Mouse (Mus musculus): ENCODE data around the gene Olfr58. TPM values are rescaled to one million over a fixed set of nuclear protein-coding genes. Genes with fewer than 3 reads are reported as not detected.
"Not testable (repeated sequence)": the region's sequence is repeated elsewhere in the genome, so short reads cannot be mapped to it uniquely, and the experiment has no call there.

The Olfr58 gene
- total RNA-seq (2014; rRNA removed) (not detected in 2 replicates), polyA plus RNA-seq (2015; fragmentation: Nextera tagmentation; extraction: Ambion mirVana) (not detected in 2 replicates)

DNA sequence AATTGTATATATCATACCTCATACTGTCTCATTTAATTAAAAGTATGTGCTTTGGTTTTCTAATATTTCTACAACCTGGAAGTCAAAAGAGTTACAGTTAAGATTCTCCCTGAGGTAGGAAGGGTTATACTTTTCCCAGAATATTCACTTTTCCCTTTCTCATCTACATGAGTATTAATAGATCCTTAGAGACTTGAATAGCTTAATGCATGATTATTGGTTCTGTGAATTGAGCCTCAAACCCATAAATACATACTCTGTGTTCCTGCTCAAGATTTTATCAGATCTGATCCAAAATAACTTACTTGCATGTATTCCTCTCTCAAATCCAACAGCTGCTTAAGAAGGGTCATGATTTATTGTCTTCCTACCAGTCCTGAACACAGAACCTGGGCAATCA, at the start of gene Olfr58:
Gene Olfr58 (plus strand): TSS at position 301 of the 400 bp plus-strand sequence.
- H3K27me3 ChIP-seq (ENCODE audit: insufficient read depth, low read length), result no peaks in the 10 kb centered on the region
- ATAC-seq (no peak), DNase-seq (no peak)
- H3K36me3 ChIP-seq (ENCODE audit: insufficient read depth), result no peaks in the 10 kb centered on the region
- H3K4me1 ChIP-seq (ENCODE audit: insufficient read depth), result no peaks in the 10 kb centered on the region
- no peak for TF ChIP-seq CTCF (IDR thresholded peaks at IDR 0.05; ENCODE audit: low read depth)
- H3K4me3 ChIP-seq (ENCODE audit: low read depth, low read length), result no peak within 1 kb of the TSS
- no peaks in the 10 kb centered on the region for H3K9me3 ChIP-seq (ENCODE audit: low read length)
- no peak within 1 kb of the TSS for H3K4me2 ChIP-seq (ENCODE audit: low read depth)
- no peak within 1 kb of the TSS for H3K9ac ChIP-seq
- H3K27ac ChIP-seq (ENCODE audit: low read depth, low read length), result no peak within 1 kb of the TSS

DNA sequence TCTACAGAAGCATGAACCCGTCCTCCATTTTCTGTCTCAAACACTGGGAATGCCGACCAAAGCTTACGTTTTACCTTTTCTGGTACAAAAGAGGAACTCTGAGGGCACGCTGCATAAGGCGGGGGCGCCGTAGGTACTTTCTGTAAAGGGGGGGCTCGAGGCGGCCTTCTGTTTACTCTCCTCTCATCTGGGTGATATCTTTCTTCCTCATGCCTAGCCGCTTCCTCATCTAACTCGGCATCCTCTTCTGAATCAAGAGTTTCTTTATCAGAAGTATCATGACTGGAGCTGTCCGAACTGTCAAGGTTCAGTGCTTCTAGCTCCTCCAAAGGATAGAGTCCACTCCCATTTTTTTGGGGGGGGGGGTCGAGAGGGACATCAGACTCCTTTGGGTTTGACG, 10.9 kb upstream of the Olfr58 start:
- Histone ChIP-seq H3K4me2 (ENCODE audit: low read depth) (no peak overlapping the region), H3K9ac (no peak overlapping the region), H3K27ac (ENCODE audit: low read depth, low read length) (no peak overlapping the region), H3K9me3 (ENCODE audit: low read length) (0 out of 2 replicates have a peak, but pooled peaks cover 7% of the 10 kb centered on the region), H3K27me3 (ENCODE audit: insufficient read depth, low read length) (no peaks in the 10 kb centered on the region), H3K4me3 (ENCODE audit: low read depth, low read length) (no peak overlapping the region), H3K4me1 (ENCODE audit: insufficient read depth) (no peaks in the 10 kb centered on the region), H3K36me3 (ENCODE audit: insufficient read depth) (no peaks in the 10 kb centered on the region)
- TF ChIP-seq CTCF (IDR thresholded peaks at IDR 0.05; ENCODE audit: low read depth), result no peak
- WGBS, result 87% methylated on average over 14 of the region's 14 CpGs
- DNase-seq, result no peak
- no peak for ATAC-seq

DNA sequence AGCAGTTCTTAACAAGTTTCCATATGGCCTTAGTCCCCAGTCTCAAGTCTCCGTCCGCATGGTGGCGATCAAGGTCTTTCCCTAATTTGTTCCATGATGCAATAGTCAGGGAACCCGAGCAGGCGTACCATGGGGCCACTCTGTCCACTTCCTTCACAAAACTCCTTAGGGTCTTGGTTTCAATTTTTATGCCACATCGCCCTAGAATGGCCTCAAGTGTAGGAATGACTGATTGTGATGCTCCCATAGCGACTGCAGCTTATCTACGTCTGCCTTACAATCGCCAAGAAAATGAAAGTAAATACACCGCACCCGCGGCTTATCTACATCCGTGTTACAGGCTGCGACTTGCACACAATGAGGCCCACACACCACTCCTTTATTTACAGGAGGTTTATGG, 10.4 kb upstream of the Olfr58 start:
- Histone ChIP-seq H3K27ac (ENCODE audit: low read depth, low read length) (no peak overlapping the region), H3K4me3 (ENCODE audit: low read depth, low read length) (no peak overlapping the region), H3K9ac (no peak overlapping the region), H3K4me2 (ENCODE audit: low read depth) (no peak overlapping the region), H3K9me3 (ENCODE audit: low read length) (0 out of 2 replicates have a peak, but pooled peaks cover 6% of the 10 kb centered on the region), H3K4me1 (ENCODE audit: insufficient read depth) (no peaks in the 10 kb centered on the region), H3K36me3 (ENCODE audit: insufficient read depth) (no peaks in the 10 kb centered on the region), H3K27me3 (ENCODE audit: insufficient read depth, low read length) (no peaks in the 10 kb centered on the region)
- DNase-seq (no peak), ATAC-seq (no peak)
- TF ChIP-seq CTCF (IDR thresholded peaks at IDR 0.05; ENCODE audit: low read depth), result no peak
- 93% methylated on average over 14 of the region's 14 CpGs for WGBS

GRCm38 (mm10) chr9:19803000-19803399, 22.9 kb downstream of the Olfr58 start:
- Histone ChIP-seq H3K36me3 (ENCODE audit: insufficient read depth) (no peaks in the 10 kb centered on the region), H3K27me3 (ENCODE audit: insufficient read depth, low read length) (no peaks in the 10 kb centered on the region), H3K27ac (ENCODE audit: low read depth, low read length) (no peak overlapping the region), H3K4me3 (ENCODE audit: low read depth, low read length) (no peak overlapping the region), H3K9ac (no peak overlapping the region), H3K4me2 (ENCODE audit: low read depth) (no peak overlapping the region), H3K9me3 (ENCODE audit: low read length) (peaks cover 3% of the 10 kb centered on the region; the same call in 1 of the 2 replicates), H3K4me1 (ENCODE audit: insufficient read depth) (no peaks in the 10 kb centered on the region)
- ATAC-seq (no peak), DNase-seq (no peak)
- 85% methylated on average over 1 of the region's 1 CpGs for WGBS
- TF ChIP-seq CTCF (IDR thresholded peaks at IDR 0.05; ENCODE audit: low read depth), result no peak

DNA sequence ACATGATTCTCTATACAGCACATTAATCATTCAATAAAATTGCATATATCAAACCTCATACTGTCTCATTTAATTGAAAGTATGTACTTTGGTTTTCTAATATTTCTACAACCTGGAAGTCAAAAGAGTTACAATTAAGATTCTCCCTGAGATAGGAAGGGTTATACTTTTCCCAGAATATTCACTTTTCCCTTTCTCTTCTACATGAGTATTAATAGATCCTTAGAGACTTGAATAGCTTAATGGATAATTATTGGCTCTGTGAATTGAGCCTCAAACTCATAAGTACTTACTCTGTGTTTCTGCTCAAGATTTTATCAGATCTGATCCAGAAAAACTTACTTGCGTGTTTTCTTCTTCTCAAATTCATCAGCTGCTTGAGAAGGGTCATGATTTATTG, 24.5 kb downstream of the Olfr58 start, which contains the start of gene Olfr859:
Gene Olfr859 (plus strand): TSS at position 301 of the 400 bp plus-strand sequence.
- H3K4me3 ChIP-seq (ENCODE audit: low read depth, low read length); H3K27ac ChIP-seq (ENCODE audit: low read depth, low read length); H3K9ac ChIP-seq; DNase-seq; H3K4me1 ChIP-seq (ENCODE audit: insufficient read depth); H3K27me3 ChIP-seq (ENCODE audit: insufficient read depth, low read length); ATAC-seq; H3K9me3 ChIP-seq (ENCODE audit: low read length); H3K36me3 ChIP-seq (ENCODE audit: insufficient read depth); H3K4me2 ChIP-seq (ENCODE audit: low read depth): not testable (repeated sequence)
- WGBS, result 71% methylated on average over 1 of the region's 1 CpGs

Other genes with a start within 250 kb of the Olfr58 start
- gene Olfr853, start 239.2 kb upstream of the Olfr58 start, total RNA-seq (2014; rRNA removed), result not detected in 2 replicates
- not detected in 2 replicates for gene Olfr853, start 239.2 kb upstream of the Olfr58 start, polyA plus RNA-seq (2015; fragmentation: Nextera tagmentation; extraction: Ambion mirVana)
- gene Olfr854, start 212.9 kb upstream of the Olfr58 start, total RNA-seq (2014; rRNA removed), result not detected in 2 replicates
- gene Olfr854, start 212.9 kb upstream of the Olfr58 start, polyA plus RNA-seq (2015; fragmentation: Nextera tagmentation; extraction: Ambion mirVana), result not detected in 2 replicates
- gene Olfr855, start 197.7 kb upstream of the Olfr58 start, total RNA-seq (2014; rRNA removed), result not detected in 2 replicates
- not detected in 2 replicates for gene Olfr855, start 197.7 kb upstream of the Olfr58 start, polyA plus RNA-seq (2015; fragmentation: Nextera tagmentation; extraction: Ambion mirVana)
- gene Zfp317, start 158.2 kb upstream of the Olfr58 start, total RNA-seq (2014; rRNA removed), result 43.3 and 49.5 TPM in 2 replicates
- 19.9 and 23.9 TPM in 2 replicates for gene Zfp317, start 158.2 kb upstream of the Olfr58 start, polyA plus RNA-seq (2015; fragmentation: Nextera tagmentation; extraction: Ambion mirVana)
- gene Olfr857, start 70.8 kb upstream of the Olfr58 start, total RNA-seq (2014; rRNA removed), result not detected in 2 replicates
- not detected in 2 replicates for gene Olfr857, start 70.8 kb upstream of the Olfr58 start, polyA plus RNA-seq (2015; fragmentation: Nextera tagmentation; extraction: Ambion mirVana)
- gene Olfr859, start 24.6 kb downstream of the Olfr58 start, total RNA-seq (2014; rRNA removed), result not detected in 2 replicates
- gene Olfr859, start 24.6 kb downstream of the Olfr58 start, polyA plus RNA-seq (2015; fragmentation: Nextera tagmentation; extraction: Ambion mirVana), result not detected in 2 replicates
- gene Olfr860, start 69.5 kb downstream of the Olfr58 start, total RNA-seq (2014; rRNA removed), result not detected in 2 replicates
- not detected in 2 replicates for gene Olfr860, start 69.5 kb downstream of the Olfr58 start, polyA plus RNA-seq (2015; fragmentation: Nextera tagmentation; extraction: Ambion mirVana)
- not detected in 2 replicates for gene Olfr862, start 107.7 kb downstream of the Olfr58 start, total RNA-seq (2014; rRNA removed)
- gene Olfr862, start 107.7 kb downstream of the Olfr58 start, polyA plus RNA-seq (2015; fragmentation: Nextera tagmentation; extraction: Ambion mirVana), result not detected in 2 replicates
- not detected in 2 replicates for gene Olfr77, start 136.6 kb downstream of the Olfr58 start, total RNA-seq (2014; rRNA removed)
- 0.18 and 0.28 TPM in 2 replicates for gene Olfr77, start 136.6 kb downstream of the Olfr58 start, polyA plus RNA-seq (2015; fragmentation: Nextera tagmentation; extraction: Ambion mirVana)
- not detected in 2 replicates for gene Olfr866, start 247.8 kb downstream of the Olfr58 start, total RNA-seq (2014; rRNA removed)
- gene Olfr866, start 247.8 kb downstream of the Olfr58 start, polyA plus RNA-seq (2015; fragmentation: Nextera tagmentation; extraction: Ambion mirVana), result not detected in 2 replicates